Mouse (Mus musculus) heart, embryonic 14.5 days (tissue): Measurements from ENCODE around the gene Camsap1. TPM values are rescaled to one million over a fixed set of nuclear protein-coding genes. Genes with fewer than 3 reads are reported as not detected.

ENCODE experiments used
- ATAC-seq: fragments of 200-750 bp; cut with Nextera tagmentation; 2 replicates; pipeline ENCODE4 v1.8.0; 2017; ENCODE audit warnings: low read depth, moderate TSS enrichment; ENCODE audit not compliant: insufficient number of reproducible peaks, insufficient read depth, low FRiP score
- H3K27ac ChIP-seq, 2 experiments: fragments of 200-500 bp in 1 of 2; fragments of 300-500 bp in 1 of 2; sonication (generic) in 1 of 2; replicated peaks in 1 of 2; 2 replicates each; pipeline ENCODE4 v1.5.1; 2012 to 2014; ENCODE audit warnings: low read depth in 2 of 2, low read length in 2 of 2, control low read depth in 1 of 2, mild to moderate bottlenecking in 1 of 2, mixed read lengths in 1 of 2; ENCODE audit not compliant: control insufficient read depth in 1 of 2, insufficient read depth in 1 of 2
- H3K27me3 ChIP-seq: fragments of 300-500 bp; sonication (generic); 2 replicates; pipeline ENCODE4 v1.6.1; 2014; ENCODE audit warnings: mild to moderate bottlenecking, low read length, control low read depth; ENCODE audit not compliant: control insufficient read depth, insufficient read depth
- H3K36me3 ChIP-seq: fragments of 300-500 bp; sonication (generic); 2 replicates; pipeline ENCODE4 v1.6.1; 2014; ENCODE audit warnings: mild to moderate bottlenecking, control low read depth, low read length, mixed read lengths; ENCODE audit not compliant: control insufficient read depth, insufficient read depth
- H3K4me1 ChIP-seq, 2 experiments: fragments of 200-500 bp in 1 of 2; fragments of 300-500 bp in 1 of 2; sonication (generic) in 1 of 2; 2 replicates each; pipeline ENCODE4 v1.6.1; 2012 to 2014; ENCODE audit warnings: low read length in 2 of 2, control low read depth in 1 of 2, mixed read lengths in 1 of 2; ENCODE audit not compliant: control insufficient read depth in 2 of 2, insufficient read depth in 2 of 2
- H3K4me2 ChIP-seq: fragments of 300-500 bp; sonication (generic); 2 replicates; pipeline ENCODE4 v1.6.1; 2014; ENCODE audit warnings: mild to moderate bottlenecking, low read length
- H3K4me3 ChIP-seq, 2 experiments: fragments of 200-500 bp in 1 of 2; fragments of 300-500 bp in 1 of 2; sonication (generic) in 1 of 2; 2 replicates each; pipeline ENCODE4 v1.5.1; 2012 to 2014; ENCODE audit warnings: low read length in 2 of 2, mild to moderate bottlenecking in 2 of 2, control low read depth in 1 of 2, low read depth in 1 of 2, moderate library complexity in 1 of 2; ENCODE audit not compliant: control insufficient read depth in 1 of 2, insufficient read depth in 1 of 2
- H3K9ac ChIP-seq: fragments of 300-500 bp; sonication (generic); 2 replicates; pipeline ENCODE4 v1.6.1; 2014; ENCODE audit warnings: mild to moderate bottlenecking, low read length
- H3K9me3 ChIP-seq: fragments of 300-500 bp; sonication (generic); 2 replicates; pipeline ENCODE4 v1.6.1; 2016; ENCODE audit warnings: low read length, control low read depth; ENCODE audit not compliant: control insufficient read depth
- WGBS: fragments of 180-500 bp; shearing (Covaris S2); extraction: QIAGEN DNeasy Blood & Tissue Kit; methylation state at CpG from one replicate; pipeline ENCODE4 v1.1.7; 2014; 5-methylcytosine and 5-hydroxymethylcytosine counted together
- polyA plus RNA-seq: library from polyadenylated mRNA; unstranded; fragments of >200 nt; fragmentation: Nextera tagmentation; extraction: Ambion mirVana; gene quantifications from 2 replicates; pipeline ENCODE4 v1.2.1, GENCODE M21; 2014

Camsap1 gene
- polyA plus RNA-seq, 1 experiment from 2014 or later: 15.5 TPM

DNA sequence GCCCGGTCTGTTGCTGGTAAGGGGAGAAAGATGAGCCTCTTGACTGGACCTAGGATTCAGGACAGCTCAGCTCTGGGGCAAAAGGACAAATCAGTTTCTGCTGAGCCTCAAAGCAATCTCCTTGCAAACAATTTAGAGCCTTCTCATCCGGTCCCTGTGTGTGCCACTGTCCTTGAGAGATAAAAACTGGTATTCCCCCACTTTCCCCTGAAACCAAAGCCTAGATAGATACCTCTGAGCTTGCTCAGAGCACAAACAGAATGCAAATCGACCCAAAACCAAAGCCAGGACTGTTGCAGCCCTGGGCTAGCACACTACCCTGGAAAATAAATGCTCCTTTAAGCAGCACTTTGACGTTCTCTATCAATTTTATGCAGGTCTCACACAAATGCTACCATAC, 4.1 kb downstream of the Camsap1 start:
- H3K4me3 ChIP-seq: no peak overlapping the region
- no peak overlapping the region for H3K4me2 ChIP-seq
- ATAC-seq: no peak
- H3K27ac ChIP-seq: 0 out of 4 replicates have a peak overlapping the region, but pooled peaks of 1 of the 2 experiments have one; percentile 24
- H3K9ac ChIP-seq: peak overlapping the region; percentile 45
- H3K36me3 ChIP-seq: peaks cover 11% of the 10 kb centered on the region; the same call in 1 of the 2 replicates
- no peaks in the 10 kb centered on the region for H3K9me3 ChIP-seq
- peaks cover 10 to 41% of the 10 kb centered on the region in 2 experiments for H3K4me1 ChIP-seq
- WGBS: 73% methylated on average over 4 of the region's 4 CpGs
- H3K27me3 ChIP-seq: no peaks in the 10 kb centered on the region

DNA sequence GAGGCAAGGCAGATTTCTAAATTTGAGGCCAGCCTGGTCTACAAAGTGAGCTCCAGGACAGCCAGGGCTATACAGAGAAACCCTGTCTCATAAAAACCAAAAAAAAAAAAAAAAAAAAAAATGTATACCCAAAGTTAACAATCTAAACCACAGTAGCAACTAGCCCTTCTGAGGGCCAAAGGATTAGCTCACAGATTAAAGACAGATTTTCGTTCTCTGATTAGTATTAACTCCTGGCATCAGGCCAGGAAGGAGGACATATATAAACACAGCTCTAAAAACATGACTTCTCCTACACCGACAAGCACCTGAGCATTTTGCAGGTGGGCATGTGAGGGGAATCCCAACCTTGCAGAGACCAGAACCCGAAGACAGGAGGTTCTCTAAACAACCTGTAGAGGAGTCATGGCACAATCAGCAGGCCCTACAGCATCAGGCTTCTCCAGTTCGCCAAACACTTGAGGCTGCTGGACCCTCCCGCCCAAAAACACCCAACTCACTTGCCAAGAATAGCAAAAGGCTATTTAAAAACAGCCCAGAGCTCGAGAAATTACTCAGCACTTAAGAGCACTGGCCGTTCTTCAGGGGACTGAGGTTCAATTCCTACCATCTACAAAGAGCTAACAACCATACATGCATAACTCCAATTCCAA, 5.4 kb downstream of the Camsap1 start:
- H3K9me3 ChIP-seq: no peaks in the 10 kb centered on the region
- H3K4me3 ChIP-seq: no peak overlapping the region
- WGBS: 31% methylated on average over 7 of the region's 7 CpGs
- H3K4me2 ChIP-seq: no peak overlapping the region
- ATAC-seq: no peak
- H3K36me3 ChIP-seq: peaks cover 15% of the 10 kb centered on the region; the same call in 1 of the 2 replicates
- no peak overlapping the region for H3K9ac ChIP-seq
- H3K27ac ChIP-seq: no peak overlapping the region
- no peaks in the 10 kb centered on the region for H3K27me3 ChIP-seq
- peaks cover 10 to 47% of the 10 kb centered on the region in 2 experiments for H3K4me1 ChIP-seq

DNA sequence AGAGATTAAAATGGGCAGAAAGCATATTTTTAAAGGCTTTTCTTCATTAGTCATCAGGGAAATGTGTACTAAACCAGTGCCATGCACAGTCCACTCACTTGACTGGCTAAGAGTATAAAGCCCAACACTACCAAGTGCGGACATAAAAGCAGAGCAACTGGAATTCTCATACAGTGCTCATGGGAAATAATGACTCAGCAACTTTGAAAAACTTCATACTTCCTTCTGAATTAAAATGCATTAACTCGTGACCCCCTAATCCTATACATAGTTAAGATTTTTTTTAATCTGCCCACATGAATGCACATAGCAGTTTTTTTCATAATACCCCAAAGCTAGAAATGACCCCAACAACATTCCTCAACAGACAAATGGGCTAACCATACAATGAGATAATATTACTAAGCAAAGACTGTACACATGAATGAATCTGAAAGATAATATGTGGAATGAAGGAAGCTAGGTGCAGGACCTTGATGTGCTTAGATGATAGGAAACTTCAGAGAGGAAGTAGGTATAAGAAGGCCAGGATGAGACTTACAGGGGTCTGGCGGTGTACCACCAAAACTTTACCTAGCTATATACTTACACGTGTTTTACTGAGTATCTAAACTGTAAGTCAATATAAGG, 7.8 kb downstream of the Camsap1 start:
- H3K27ac ChIP-seq: no peak overlapping the region
- 88% methylated on average over 4 of the region's 4 CpGs for WGBS
- H3K36me3 ChIP-seq: peaks cover 15% of the 10 kb centered on the region; the same call in 1 of the 2 replicates
- no peaks in the 10 kb centered on the region for H3K27me3 ChIP-seq
- no peak overlapping the region for H3K4me3 ChIP-seq
- peaks cover 15 to 46% of the 10 kb centered on the region in 2 experiments for H3K4me1 ChIP-seq
- ATAC-seq: no peak
- H3K9ac ChIP-seq: no peak overlapping the region
- H3K4me2 ChIP-seq: no peak overlapping the region
- H3K9me3 ChIP-seq: no peaks in the 10 kb centered on the region

DNA sequence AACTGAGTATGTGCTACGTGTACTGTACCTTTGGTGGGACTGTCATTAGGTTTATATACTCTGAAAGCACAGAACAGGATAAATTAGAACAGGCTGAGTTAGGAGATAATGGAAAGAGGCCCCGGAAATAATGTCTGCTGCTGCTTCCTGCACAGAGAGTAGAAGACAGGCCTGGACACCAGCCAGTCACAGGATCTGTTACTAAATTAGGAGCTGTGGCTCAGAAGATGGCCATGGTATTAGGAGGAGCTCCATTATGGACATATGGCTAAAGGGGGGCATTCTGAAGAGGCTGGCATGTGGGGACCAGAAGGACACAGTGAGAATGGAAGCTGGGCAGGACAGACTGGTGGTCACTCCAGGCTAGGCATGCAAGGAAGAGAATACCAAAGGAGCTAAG, 12.7 kb downstream of the Camsap1 start:
- no peak overlapping the region for H3K4me3 ChIP-seq
- peak overlapping the region; percentile 42 for H3K4me2 ChIP-seq
- H3K9ac ChIP-seq: peak overlapping the region; percentile 21; the same call in 1 of the 2 replicates
- H3K27ac ChIP-seq: peak overlapping the region; percentile 79 to 82
- H3K4me1 ChIP-seq: peaks cover 12 to 37% of the 10 kb centered on the region in 2 experiments
- H3K9me3 ChIP-seq: no peaks in the 10 kb centered on the region
- no peak for ATAC-seq
- peaks cover 22% of the 10 kb centered on the region for H3K36me3 ChIP-seq
- WGBS: 24% methylated on average over 2 of the region's 2 CpGs
- H3K27me3 ChIP-seq: no peaks in the 10 kb centered on the region

DNA sequence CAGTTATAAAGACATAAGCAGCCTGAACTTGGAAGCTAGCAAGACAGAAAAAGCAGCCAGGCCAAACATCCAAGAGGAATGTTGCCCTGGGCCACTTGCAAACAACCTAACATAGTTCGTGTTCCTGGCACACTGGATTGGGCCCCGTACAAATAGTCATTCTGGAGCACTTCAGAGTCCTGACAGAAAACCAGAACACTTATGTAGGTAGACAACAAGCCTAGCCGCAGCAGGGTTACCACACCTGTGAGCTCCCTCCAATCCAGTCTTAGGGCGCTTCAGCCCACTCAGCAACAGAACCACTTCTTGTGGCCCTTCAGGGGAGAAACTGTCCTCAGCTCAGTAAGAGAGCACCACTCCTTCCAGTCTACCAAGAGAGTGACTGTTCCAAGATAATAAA, 13.8 kb downstream of the Camsap1 start:
- Histone ChIP-seq H3K4me2 (no peak overlapping the region), H3K27ac (no peak overlapping the region; a peak in 1 of 4 replicates), H3K27me3 (no peaks in the 10 kb centered on the region), H3K9me3 (no peaks in the 10 kb centered on the region), H3K4me3 (no peak overlapping the region), H3K36me3 (peaks cover 33% of the 10 kb centered on the region), H3K9ac (no peak overlapping the region), H3K4me1 (peaks cover 12 to 37% of the 10 kb centered on the region in 2 experiments)
- WGBS: 68% methylated on average over 4 of the region's 4 CpGs
- ATAC-seq: no peak

DNA sequence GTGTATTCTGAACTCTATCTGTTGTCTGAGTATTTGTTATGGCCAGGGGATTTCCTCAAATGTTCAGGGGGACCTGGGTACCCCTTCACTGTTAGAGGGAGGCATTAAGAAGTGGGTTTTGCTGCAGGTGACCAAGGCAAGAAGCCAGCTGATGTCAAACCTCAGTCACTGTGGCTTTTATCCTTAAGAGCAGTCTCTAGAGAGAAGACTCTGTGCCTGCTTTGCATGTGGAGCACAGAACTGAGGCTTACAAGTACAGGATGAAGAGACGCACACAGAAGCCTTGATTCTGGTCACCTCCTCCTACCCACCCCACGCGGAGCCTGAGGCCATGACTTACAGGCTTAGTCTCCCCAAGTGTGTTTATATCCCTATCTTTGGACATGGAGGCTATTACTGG, 33.8 kb downstream of the Camsap1 start:
- H3K9ac ChIP-seq: no peak overlapping the region
- H3K9me3 ChIP-seq: no peaks in the 10 kb centered on the region
- no peaks in the 10 kb centered on the region for H3K27me3 ChIP-seq
- ATAC-seq: no peak
- no peak overlapping the region for H3K27ac ChIP-seq
- no peaks in the 10 kb centered on the region for H3K4me1 ChIP-seq
- H3K4me2 ChIP-seq: no peak overlapping the region
- peaks cover 66% of the 10 kb centered on the region for H3K36me3 ChIP-seq
- H3K4me3 ChIP-seq: no peak overlapping the region
- 91% methylated on average over 3 of the region's 3 CpGs for WGBS

DNA sequence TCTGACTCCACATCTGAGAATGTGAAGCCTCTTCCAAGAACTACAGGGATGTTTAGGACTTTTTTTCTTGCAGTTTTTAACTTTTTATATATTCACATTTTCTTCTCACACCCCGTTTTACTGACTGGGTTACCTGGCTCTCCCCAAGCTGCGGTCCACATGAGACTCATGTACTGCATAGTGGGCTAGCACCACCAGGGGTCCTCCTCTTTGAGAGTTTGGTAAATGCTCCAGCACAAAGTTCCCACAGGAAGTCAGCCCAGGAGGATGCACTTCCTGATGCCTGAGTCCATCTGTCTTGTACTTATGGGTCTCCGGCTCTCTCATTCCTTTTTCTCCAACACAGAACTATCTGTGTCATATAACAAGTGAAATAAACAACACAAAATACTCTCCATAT, 35.1 kb downstream of the Camsap1 start:
- no peaks in the 10 kb centered on the region for H3K9me3 ChIP-seq
- H3K36me3 ChIP-seq: peaks cover 68% of the 10 kb centered on the region
- ATAC-seq: no peak
- no peak overlapping the region for H3K27ac ChIP-seq
- no peak overlapping the region for H3K4me3 ChIP-seq
- H3K27me3 ChIP-seq: no peaks in the 10 kb centered on the region
- H3K4me1 ChIP-seq: no peaks in the 10 kb centered on the region
- H3K4me2 ChIP-seq: no peak overlapping the region
- 77% methylated on average over 3 of the region's 3 CpGs for WGBS
- H3K9ac ChIP-seq: no peak overlapping the region
